Mouse (Mus musculus) thymus, postnatal 4 days (tissue): ENCODE results near the gene Fgg.

ENCODE experiments used
- DNase-seq: peaks from one replicate; pipeline ENCODE4 v3.0.0; 2021

Gene Fgg

GRCm38 (mm10) chr3:83007557-83007956, at the start of gene Fgg:
Fgg (plus strand) TSS chr3:83007724.
- DNase-seq: no peak

GRCm38 (mm10) chr3:82971046-82971445, 36.5 kb upstream of the Fgg start:
- DNase-seq: no peak

- DNase-seq: no peak
These were observed 26.7 kb upstream of the Fgg start for GRCm38 (mm10) chr3:82980818-82981217.

- DNase-seq: no peak
These were observed 25.7 kb upstream of the Fgg start for GRCm38 (mm10) chr3:82981861-82982260.

- no peak for DNase-seq
These were observed 22.7 kb upstream of the Fgg start for GRCm38 (mm10) chr3:82984840-82985239.

- DNase-seq: no peak
These were observed 15.6 kb upstream of the Fgg start for GRCm38 (mm10) chr3:82991963-82992362.

GRCm38 (mm10) chr3:82992956-82993355, 14.6 kb upstream of the Fgg start:
- no peak for DNase-seq

GRCm38 (mm10) chr3:82995368-82995767, 12.2 kb upstream of the Fgg start:
- peak; percentile 36 for DNase-seq

GRCm38 (mm10) chr3:82996656-82997055, 10.9 kb upstream of the Fgg start:
- DNase-seq: no peak

GRCm38 (mm10) chr3:82998772-82999463, 8.6 kb upstream of the Fgg start:
- no peak for DNase-seq

- DNase-seq: no peak
These were observed 7.5 kb upstream of the Fgg start for GRCm38 (mm10) chr3:82999995-83000394.

- DNase-seq: peak; percentile 59
These were observed 5.3 kb upstream of the Fgg start for GRCm38 (mm10) chr3:83002191-83002590.

GRCm38 (mm10) chr3:83003068-83003467, 4.5 kb upstream of the Fgg start:
- DNase-seq: no peak

- DNase-seq: no peak
These were observed 2.7 kb upstream of the Fgg start for GRCm38 (mm10) chr3:83004801-83005200.

GRCm38 (mm10) chr3:83010291-83010690, 2.8 kb downstream of the Fgg start:
- DNase-seq: no peak

- DNase-seq: no peak
These were observed 3.6 kb downstream of the Fgg start for GRCm38 (mm10) chr3:83011136-83011535.

GRCm38 (mm10) chr3:83011565-83011964, 4.0 kb downstream of the Fgg start:
- no peak for DNase-seq

- no peak for DNase-seq
These were observed 5.1 kb downstream of the Fgg start for GRCm38 (mm10) chr3:83012636-83013035.

- DNase-seq: no peak
These were observed 6.4 kb downstream of the Fgg start for GRCm38 (mm10) chr3:83013951-83014350.

- no peak for DNase-seq
These were observed 8.7 kb downstream of the Fgg start for GRCm38 (mm10) chr3:83016236-83016635.

- no peak for DNase-seq
These were observed 12.9 kb downstream of the Fgg start for GRCm38 (mm10) chr3:83020387-83020786.

GRCm38 (mm10) chr3:83021176-83021575, 13.7 kb downstream of the Fgg start:
- DNase-seq: no peak

GRCm38 (mm10) chr3:83025036-83025435, 17.5 kb downstream of the Fgg start:
- no peak for DNase-seq

- DNase-seq: no peak
These were observed 18.2 kb downstream of the Fgg start, which contains the start of gene Fga for GRCm38 (mm10) chr3:83025475-83026301. Fga (plus strand) TSS chr3:83026076.
